Mouse (Mus musculus) brain, embryonic 18.5 days (tissue): Measurements from ENCODE around the gene Apoc4.
"Not testable (repeated sequence)": the region's sequence is repeated elsewhere in the genome, so short reads cannot be mapped to it uniquely, and the experiment has no call there.

Experiments used
- DNase-seq: peaks from one replicate; pipeline ENCODE4 v3.0.0-alpha.2; 2012; ENCODE audit warnings: low read depth, low spot score

Gene Apoc4

DNA sequence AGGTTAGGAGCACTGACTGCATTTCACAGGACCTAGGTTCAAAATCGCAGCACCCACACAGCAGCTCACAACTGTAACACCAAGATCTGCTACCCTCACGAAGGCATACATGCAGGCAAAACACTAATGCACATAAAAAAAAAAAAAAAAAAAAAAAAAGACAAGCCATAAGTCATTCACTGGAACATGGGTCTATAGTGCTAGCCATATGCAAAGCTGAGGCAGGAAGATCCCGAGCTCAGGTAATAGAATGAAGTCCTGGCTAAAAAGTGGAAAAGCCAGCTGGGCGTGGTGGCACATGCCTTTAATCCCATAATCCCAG lies 18.5 kb upstream of the Apoc4 start:
- DNase-seq = no peak

DNA sequence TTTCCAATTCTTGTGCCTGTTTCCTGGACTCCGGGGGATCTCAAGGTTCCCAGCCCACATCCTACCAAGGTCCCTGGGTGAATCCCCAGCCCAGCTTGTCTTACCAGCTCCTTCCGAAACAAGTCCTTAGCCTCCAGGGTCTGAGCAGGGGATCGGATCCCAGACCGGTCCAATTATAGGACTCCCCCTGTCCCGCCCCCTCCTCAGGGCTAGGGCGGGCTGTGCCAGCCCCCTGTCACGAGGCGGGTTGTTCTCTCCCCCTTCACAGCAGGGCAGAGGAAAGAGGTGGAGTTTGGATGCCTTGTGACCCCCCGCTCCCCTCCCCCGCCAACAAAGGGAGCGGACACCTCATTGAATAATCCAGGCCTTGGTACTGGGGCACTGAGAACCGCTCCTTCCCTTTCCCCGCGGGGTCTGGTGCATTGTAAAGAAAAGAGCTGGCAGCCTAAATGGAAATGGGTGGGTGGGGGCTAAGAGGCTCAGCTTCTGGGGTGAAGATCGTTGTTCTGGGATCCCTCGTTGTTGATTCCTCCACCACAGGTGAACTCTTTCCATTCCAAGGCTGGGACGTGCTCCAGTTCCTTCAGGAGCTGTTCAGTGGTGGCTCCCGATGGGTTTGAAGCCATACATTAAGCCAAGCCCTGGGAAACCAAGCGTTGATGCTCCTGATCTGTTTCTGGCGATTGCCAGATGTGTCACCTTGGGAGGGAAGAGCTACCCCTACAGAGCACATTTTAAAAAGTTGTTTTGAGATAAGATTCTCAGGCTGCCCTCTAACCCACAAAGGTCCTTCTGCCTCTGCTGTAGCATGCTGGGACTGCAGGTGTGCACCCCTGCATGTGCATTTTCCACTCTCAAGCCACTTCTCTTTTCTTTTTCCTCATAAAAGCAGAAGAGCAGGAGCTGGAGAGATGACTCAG lies 17.9 kb upstream of the Apoc4 start, which contains the start of gene Apoe:
TSS of gene Apoe (minus strand) at position 282 of the 920 bp plus-strand sequence.
- no peak for DNase-seq

DNA sequence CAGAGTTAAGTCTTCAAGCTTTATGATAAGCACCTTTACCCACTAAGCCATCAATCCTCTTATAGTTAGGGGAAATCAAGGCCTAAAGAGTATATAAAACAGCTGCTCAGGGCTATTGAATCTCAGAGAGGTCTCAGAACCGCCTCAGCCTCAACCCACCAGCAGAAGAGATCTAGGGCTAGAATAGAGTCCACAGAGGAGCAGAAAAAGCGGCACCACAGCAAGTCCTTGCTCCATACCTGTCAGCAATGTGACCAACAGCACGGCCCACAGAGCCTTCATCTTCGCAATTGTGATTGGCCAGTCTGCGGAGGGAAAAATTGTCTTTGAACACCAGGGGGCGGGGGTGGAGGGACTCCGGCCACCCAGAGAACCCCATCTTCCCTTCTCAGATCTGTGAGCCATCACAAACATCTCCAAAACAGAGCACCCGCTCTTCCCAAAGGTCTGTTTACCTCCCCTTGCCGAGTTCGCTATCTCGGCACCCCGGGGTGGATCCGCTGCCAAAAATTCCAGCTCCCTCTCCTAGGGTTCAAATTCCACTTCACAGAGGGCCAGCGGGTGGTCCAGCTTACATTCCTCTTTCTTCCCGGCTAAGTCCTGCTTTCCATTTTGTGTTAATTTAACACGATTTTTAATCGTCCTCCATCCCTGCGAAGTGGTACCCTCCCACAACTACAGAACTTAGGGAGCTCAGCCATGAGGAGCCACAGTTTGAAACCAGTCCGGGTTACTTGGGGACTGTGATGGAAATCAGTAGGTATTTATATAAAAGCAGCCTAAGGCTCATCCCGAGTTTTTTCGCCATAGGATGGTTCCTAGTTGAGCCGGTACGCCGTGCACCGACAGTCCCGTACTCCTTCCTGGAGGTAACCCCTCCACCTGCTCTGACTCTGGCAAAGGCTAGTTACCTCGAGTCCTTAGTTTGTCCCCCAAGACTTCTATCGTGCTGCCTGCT lies 16.9 kb upstream of the Apoc4 start:
- DNase-seq = no peak

DNA sequence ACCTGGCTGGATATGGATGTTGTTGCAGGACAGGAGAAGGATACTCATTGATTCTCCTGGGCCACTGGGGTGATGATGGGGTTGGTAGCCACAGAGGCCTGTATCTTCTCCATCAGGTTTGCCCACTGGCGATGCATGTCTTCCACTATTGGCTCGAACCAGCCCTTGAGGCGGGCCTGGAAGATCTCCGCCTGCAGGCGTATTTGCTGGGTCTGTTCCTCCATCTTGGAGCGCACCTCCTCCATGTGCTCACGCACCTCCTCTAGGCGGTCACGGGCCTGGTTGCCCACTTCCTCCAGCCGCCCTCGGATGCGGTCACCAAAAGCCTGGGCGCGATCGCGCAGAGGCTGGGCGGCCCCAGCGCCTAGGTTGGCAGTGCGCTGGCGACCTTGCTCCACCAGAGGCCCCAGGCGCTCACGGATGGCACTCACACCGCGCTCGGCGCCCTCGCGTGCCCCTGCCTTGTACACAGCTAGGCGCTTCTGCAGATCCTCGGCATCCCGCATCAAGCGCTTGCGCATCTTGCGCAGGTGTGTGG lies 15.1 kb upstream of the Apoc4 start:
- DNase-seq = no peak

DNA sequence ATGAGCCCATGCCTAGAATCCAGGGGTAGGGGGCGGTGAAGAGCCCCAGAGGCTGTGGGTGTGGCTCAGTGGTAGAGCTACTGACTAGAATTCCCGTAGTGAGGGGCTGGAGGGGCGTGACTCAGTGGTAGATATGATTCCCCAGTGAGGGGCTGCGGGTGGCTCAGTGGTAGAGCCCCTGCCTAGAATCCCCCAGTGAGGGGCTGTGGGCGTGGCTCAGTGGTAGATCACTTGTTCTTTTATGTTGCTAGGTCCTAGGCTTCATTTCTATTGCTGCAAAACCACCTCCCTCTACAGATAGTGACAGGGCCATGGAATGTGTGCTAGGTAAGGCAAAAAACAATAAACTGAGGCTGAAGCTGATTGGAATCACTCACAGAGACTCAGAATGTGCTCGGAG lies 14.6 kb upstream of the Apoc4 start:
- no peak for DNase-seq

DNA sequence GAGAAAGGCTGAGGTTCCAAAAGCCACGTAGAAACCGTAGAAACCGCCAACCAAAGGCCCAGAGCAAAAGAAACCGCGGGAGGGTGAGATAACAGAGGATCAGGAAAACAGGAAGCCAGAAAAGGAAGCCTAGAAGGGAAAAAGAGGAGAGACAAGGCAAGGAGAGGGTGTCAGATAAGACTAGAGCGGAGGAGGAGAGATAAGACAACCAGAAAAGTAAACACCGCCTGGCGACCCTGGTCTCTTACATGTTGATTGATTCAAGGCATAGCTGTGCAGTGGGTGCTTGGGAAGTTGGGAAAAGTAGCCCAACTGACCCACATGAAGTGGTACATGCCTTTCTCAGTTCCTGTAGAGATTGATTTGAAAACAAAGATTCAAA lies 13.9 kb upstream of the Apoc4 start:
- no peak for DNase-seq

DNA sequence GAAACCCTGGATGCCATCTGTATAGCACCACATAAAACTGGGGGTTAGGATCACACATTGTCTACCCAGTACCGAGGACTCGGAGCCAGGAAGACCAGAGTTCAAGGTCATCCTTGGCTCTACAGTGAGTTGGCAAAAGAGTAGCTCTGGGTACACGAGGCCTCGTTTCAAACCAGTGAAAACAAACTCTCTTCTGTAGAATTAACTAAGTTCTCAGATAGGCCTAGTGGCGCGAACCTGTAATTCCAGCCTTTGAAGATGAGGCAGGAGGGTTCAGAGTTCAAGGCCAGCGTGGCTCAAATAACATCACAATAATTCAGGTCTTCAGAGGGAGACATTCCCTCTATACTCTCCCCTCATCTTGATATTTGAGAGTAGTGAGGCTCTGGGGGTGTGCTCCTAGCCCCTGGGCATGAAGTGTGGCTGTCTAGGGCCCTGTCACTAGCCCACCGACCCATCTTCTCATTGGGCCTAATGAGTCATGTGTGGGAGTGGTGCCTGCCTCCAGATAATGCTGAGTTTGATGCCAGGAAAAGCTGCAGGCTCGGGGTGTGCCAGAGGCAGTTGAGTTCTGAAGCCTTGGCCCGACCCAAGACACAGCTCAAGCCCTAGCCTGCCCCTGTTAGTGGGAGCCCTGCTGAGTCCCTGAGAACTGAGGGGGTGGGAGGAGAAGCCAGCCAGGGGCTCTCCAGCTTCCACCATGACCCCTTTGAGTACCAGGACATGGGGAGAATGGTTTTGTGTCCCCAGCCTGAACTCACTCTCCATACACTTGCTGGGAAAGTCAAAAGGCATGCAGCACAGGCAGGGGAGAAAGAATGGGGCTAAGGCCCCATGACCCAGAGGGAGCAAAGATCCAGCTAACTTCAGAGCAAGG lies 13.3 kb upstream of the Apoc4 start:
- DNase-seq = no peak

DNA sequence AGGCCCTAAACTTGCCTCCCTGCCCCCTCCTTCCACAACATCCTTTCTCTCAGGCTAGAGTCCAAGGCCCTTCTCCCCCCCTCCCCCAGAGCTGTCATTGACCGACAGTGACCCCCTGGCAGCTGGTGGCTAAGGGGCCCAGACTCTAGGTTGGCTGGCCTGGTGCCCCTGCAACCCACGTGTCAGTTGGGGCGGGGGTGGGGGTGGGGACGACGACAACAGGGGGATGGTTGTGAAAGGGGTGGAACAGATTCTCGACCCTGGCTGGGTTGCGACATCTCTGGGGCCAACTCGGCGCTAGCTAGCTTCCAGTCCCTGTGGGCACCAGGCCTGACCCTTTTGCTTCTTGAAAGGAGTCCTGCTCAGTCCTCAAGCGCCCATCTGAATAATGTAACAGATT lies 12.1 kb upstream of the Apoc4 start:
- DNase-seq = no peak

DNA sequence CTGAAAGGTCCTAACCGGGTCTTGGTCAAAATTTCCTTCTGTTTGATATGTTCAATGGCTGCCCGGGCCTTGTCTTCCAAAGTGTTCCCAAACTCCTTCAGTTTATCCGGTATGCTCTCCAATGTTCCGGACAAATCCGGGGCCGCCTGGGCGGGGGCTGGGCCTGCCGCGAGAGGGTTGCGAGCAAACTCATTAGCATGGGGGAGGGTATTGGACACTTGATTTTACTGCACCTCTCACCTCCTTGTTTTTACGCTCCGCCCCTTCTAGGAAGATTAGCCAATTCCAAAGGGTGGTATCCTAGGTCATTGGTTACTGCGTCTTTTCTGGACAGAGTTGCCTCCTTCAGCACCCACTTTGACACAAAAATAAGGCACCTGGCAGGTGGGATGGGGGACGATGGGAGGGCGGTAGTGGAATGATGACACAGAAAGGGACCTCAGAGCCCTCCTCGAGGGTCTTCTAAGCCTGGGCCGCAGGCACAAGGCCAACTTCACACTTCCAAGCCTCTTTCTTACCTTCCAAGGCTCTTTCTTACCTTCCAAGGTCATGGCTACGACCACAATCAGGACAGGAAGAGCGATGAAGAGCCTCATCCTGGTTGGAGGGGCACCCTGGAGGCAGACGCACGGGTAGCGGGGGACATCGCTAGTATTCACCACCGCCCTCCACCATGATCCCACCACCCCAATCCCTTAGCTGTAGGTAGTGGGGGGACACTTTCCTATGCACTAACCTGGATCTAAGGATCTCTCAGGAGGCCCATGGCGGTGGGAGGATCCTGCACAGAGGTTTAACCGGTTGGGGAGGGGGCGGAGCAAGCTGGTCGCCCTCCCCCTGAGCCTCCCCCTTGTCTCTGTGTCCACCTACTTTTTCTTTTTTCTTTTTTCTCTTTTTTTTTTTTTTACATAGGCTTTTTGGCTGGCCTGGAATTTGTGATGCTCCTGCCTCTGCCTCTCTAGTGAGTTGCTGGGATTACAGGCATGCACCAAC lies 10.9 kb upstream of the Apoc4 start, which contains the start of gene Apoc1:
TSS of gene Apoc1 (minus strand) at position 788 of the 993 bp plus-strand sequence.
- DNase-seq = no peak

DNA sequence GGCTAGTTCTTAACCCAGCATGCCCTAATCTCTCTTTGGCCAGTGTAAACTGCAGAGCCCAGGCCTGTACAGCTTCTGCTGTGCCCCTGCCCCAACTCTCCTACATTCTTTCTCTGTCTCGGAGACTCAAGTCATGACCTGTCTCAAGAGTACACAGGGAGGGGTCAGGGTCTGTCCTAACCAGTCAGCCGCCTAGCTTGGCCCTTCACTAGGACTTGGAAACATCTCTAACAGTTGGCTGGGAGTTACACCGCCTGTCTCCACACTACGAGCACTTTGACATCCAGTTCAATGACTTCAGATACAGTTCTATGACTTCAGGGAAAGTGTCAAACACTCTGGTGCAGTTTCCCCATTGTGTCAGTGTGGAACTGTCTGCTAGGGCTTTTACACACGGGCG lies 10.2 kb upstream of the Apoc4 start:
- no peak for DNase-seq

DNA sequence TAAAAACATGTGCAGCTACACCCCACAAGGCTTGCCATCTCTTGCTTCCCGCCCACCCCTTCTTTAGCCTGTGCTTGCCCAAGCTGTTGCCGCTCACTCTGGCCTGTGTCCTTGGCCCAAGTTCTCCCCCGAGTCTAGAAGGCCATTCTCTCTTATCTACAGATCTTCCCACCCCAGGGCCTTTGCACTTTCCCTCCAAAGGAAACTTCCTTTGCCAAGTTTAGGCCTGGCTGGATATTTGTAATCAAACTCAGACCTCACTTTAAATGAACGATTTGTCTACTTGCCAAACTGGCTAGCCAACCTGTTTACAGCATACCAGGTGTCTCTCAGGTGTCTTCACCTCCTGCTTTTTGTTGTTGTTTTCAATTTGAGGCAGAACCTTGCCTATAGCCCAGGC lies 9.6 kb upstream of the Apoc4 start:
- no peak for DNase-seq

DNA sequence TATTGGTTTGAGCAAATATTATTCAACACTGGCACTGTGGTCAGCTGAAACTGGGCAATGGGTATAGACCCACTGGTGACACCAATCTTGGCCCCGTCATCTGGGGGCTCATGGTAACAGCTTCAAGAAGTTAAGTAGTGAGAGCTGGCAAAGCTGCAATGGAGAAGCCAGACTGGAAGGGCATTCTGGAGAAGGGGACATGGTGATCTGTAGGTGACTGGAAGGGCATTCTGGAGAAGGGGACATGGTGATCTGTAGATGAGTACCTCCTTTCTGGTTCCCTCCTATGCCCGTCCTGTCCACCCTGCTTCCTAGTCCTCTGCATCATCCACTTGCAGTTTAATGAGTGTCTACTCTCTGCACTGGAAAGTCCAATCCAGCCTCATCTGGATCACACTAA lies 7.3 kb upstream of the Apoc4 start:
- DNase-seq = no peak

DNA sequence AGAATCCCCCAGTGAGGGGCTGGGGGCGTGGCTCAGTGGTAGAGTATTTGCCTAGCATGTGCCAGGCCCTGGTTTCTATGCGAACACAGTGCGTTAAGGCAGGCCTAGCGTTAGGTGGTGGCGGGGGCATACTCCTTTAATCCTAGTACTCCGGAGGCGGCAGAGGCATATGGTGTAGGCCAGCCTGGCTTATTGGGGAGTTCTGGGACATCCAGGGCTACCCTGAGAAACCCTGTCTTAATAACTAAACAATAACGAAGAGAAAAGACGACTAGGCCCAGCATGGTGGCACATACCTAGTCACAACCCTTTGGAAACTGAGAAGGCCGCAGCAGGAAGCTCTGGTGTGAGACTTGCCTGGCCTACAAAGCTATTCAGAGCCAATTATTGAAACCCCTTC lies 6.8 kb upstream of the Apoc4 start:
- no peak for DNase-seq

DNA sequence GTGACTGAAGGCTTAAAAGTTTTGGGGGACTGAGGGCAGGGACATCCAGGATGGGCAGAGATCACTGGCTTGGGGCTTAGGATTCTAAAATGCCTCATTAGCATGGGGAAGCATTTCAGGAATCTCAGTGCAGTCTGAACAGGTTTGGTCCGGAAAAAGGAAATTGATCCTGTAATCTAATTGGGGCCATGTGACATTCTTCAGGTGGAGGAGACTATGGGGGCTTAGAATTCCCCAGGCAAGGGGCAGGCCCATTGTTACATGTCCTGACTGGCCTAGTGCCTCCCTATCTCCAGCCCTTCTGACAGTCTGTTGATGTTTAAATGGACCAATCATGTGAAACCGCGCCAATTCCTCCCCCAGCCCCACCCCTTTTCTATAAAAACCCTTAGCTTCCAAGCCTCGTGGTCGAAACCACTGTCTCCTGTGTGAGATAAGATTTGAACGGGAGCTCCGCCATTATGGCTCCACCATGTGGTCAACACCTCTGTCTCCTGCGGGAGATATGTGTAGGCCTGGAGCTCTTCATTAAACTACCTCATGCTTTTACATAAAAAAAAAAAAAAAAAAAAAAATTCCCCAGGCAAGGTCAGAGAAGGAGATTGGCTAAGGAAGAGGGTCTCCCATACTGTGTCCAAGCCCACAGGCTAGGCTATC lies 5.8 kb upstream of the Apoc4 start:
- not testable (repeated sequence) for DNase-seq

DNA sequence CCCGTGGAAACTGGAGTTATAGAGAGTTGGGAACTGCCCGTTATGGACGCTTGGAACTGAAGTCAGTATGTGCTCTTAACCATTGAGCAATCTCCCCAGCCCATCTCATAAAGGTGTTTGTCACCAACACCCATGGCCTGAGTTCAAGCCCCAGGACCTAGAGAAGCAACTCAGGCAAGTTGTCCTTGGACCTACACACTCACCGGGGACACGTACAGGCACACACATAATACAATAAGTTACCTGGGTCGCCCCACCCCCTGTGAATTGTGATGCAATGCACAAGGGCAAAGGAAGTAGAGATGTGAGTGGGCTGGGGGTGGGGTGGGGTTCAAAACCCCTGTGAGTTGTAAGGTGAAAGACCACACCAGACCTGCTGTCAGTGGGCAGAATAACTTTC lies 5.2 kb upstream of the Apoc4 start:
- no peak for DNase-seq

DNA sequence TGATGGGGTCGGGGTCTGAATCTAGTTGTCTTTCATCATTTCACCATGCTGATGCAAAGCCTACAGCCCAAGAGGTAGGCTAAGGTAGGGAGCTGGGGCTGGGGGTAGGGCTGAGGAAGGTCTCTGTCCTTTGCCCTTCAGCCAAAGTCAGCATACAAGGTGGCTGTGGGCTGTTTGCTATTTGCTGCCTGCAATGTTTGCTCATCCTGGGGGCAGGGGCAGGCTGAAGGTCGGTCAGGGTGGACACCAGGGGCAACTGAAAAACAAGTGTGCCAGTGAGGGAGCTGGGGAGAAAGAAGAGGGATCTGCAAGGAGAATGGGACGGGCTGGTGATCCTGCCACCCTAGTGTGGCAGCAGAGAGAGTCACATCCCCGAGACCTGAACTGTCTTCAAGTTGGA lies 4.1 kb upstream of the Apoc4 start:
- DNase-seq = no peak

DNA sequence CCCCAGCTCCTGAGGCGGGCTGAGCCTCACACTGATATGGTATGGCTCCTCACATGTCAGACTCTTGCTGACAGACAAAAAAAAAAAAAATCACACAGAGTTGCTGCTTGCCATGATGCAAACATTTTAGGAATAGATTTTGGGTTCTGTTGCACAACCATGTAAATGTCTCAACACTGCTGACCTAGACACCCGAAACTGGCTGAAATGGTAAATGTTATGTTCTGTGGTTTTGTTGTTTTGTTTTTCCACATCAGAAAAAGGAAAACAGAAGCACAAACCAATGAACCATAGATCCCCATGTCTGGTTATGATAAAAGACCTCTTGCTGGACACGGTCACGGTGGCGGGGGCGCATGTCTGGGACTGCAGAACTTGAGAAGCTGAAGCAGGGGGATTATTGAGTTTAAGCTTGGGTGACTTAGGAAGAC lies 2.5 kb upstream of the Apoc4 start:
- no peak for DNase-seq

DNA sequence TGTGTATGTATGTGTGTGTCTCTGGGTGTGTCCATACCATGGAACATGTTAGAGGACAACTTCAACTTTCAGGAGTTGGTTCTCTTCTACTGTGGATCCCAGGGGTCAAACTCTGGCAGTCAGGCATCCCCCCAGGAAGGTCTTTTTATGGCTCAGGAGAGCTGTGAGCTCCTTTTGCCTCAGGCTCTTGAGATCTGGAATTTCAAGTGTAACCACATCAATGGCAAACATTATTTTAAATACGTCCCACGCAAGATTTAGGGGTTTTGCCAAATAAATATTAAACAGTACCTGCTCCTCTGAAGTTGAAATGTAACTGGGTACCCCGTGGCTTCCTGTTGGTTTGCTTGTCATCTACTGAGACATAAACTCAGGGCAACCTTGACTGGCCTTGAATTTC lies 1.7 kb upstream of the Apoc4 start:
- no peak for DNase-seq

DNA sequence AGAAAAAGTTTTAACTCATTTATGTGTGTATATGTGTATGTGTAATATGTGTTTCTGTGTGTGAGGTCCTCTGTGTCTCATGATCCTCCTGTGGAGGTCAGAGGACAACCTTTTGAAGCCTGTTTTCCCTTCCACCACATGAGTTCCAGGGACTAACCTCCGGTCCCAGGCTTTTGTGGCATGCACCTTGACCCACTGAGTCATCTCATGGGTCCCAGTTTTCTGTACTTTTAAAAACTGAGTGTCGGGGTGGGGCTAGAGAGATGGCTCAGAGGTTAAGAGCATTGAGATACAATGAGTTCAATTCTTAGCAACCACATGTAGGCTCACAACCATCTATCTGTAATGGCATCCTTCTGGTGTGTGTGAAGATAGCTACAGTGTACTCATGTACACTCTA lies 577 bp downstream of the Apoc4 start:
- DNase-seq = no peak

DNA sequence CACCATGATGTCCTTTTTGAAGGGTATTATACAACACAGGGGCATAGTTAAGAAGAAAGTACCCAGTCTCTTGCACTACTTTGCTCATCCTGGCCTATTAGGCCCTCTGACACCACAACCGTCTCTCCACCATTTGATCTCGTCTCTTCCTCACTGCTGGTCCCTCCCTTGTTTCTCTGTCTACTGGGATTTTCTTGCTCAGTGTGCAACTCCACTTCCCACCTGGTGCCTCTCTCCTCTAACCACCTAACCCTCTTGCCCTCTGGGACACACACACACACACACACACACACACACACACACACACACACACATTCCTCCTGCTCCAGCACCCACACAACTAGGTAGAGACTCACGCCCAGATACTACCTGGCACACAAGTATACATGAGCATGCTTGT lies 2.4 kb downstream of the Apoc4 start:
- DNase-seq = no peak
